Mouse (Mus musculus): ENCODE measurements around the gene Oxnad1.
"Not testable (repeated sequence)": the region's sequence is repeated elsewhere in the genome, so short reads cannot be mapped to it uniquely, and the experiment has no call there.

Gene Oxnad1

DNA sequence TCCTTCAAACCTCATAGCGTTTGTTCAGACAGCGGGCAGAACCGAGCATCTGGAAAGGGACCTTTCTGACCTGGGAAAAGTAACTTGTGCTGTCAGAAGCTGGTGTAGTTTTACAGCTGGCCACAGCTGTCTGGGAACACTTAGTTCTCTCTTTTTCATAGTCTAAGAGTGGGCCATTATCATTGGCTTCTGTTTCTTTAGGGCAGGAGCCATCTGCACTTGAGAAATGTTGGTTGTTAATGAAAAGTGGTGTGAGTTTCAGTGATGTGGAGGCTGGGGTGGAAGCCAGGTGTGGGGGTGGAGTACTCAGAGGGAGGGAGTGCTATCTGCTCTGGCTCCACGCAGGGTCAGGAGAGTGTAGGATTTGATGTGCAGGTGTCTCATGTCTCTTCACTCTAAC lies 6.0 kb downstream of the Oxnad1 start:
- no peak for DNase-seq (ENCODE audit: low spot score in 2 of 2)

DNA sequence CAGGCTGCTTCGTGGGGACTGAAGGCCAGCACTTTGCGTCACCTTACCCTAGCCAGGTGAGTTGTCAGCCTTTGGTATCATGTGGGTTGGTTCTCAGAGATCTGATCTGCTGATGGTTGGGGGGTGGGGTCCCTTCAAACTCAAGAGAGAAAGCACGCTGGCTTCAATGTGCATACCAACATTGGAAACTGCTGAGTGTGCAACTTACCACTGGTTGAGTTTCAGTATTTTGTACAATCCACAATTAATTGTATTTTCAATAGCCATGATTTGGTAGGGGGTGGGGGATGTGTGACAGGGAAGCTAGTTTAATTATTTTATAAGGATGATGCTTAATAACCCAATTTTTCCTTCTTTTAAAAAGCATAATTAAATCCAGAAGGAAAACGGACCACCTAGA lies 6.5 kb downstream of the Oxnad1 start:
- DNase-seq (ENCODE audit: low spot score in 2 of 2): no peak

DNA sequence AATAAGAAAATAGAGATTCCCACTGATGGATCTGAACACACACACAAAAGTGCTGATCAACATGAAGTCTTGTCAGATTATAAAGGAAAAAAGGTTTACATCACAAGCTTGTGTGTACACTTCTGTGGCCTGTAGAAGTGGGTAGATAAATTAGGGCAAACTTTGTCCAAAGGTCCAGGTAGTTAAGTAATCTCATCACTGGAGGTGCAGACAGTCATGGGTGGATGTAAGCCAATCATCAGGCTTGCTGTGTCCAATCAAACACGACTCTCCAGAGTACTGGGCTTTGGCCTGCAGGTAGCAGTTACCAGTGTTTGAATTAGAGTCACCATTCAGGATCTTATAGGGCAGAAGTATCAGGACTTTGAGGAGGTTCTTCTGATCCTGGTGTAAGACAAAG lies 7.8 kb downstream of the Oxnad1 start:
- DNase-seq (ENCODE audit: low spot score in 2 of 2): no peak

DNA sequence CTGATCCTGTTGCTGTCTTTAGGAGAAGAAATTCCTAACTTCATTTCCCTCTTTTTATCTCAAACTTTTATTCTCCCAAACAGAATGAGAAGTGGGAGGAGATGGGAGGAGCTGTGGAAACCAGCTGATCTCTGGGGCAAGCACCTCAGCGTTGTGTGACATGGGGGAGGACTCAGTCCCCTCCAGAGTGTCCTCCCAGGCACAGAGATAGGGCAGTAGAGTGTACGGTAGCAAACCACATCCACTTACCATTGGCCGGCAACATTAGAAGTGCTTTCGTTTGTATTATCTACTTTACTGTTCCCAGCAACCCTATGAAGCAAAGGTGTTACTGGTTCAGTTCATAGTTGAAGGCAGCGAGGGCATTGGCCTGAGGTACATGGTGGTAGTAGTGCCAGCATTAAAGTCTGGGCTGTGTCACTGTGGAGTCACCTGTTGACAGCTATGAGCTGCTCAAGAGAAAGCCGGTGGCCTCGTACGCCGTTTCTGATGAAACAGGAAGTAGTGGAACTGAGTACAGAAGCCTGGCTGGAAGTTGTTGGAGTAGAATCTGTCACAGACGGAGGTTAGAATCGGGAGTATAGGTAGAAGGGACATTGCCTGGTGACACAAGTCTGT lies 8.4 kb downstream of the Oxnad1 start:
- no peak for DNase-seq (ENCODE audit: low spot score in 2 of 2)

DNA sequence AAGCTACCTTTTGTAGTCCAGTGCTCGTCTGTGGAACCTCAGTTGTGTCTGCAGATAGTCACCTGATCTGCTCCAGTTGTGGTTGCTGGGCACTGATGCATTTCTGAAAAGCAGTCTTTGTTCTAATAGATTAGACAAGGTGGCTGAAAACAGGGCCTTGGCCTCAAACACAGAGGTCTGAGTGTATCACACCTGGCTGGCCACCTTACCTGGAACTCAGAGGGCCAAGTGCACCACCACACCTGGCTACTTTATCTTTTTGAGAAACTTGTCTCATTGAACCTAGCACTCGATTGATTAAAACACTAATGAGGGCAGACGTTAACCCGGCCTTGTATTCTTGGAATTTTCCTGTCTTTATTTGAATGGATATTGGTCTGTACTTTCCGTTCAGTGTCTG lies 10.5 kb downstream of the Oxnad1 start:
- no peak for DNase-seq (ENCODE audit: low spot score in 2 of 2)

DNA sequence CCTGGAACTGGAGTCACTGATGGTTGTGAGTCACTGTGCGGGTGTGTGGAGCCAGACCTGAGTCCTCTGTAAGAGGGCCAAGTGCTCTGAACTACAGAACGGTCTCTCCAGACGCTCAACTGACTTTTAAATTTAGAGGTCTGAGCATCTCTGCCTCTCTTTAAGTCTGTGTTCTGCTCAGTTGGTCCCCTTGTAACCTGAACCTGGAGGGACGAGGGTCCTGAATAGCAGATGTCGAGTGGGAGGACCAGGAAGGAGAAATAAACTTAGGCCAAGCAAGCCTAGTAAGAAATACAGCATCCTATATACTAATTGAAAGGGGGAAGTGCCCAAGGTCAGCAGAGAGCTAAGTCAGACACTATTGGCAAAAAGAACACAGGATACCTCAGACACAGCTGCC lies 11.6 kb downstream of the Oxnad1 start:
- no peak for DNase-seq (ENCODE audit: low spot score in 2 of 2)

DNA sequence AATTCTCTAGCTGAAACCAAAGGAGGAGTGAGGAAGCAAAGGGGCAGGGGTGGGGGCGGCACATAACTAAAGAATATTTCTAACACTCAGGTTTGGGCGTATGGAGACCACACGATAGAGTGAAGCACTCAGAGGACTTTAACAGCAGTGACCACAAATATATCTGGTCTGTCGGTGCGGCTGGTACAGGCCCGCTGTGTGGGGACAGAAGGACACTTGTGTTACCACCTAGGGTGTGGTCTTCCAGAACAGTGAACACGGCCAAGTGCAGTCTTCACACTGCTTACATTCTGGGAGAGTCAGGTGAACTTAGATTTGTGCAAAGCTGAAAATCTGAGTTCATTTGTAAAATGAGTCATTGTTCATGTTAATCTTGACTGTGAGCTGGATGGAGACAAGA lies 12.5 kb downstream of the Oxnad1 start:
- no peak for DNase-seq (ENCODE audit: low spot score in 2 of 2)

DNA sequence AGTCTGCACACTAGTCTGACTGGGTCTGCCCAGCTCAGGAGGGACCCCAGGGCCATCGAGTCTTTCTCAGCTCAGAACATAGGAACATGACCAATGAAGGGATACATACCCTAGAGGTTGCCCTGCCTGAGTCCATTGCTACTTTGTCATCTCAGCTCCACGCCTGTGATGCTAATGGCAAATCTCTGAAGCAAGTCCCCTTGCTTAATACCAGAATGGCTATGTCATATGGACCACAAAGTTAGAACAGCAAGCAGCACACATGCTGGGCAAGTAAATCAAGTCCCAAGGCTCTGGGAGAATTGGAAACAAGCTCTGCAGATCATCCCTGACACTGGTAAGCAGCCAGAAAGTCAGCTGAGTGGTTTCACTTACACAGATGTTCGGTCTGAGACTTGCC lies 13.8 kb downstream of the Oxnad1 start:
- no peak for DNase-seq (ENCODE audit: low spot score in 2 of 2)

DNA sequence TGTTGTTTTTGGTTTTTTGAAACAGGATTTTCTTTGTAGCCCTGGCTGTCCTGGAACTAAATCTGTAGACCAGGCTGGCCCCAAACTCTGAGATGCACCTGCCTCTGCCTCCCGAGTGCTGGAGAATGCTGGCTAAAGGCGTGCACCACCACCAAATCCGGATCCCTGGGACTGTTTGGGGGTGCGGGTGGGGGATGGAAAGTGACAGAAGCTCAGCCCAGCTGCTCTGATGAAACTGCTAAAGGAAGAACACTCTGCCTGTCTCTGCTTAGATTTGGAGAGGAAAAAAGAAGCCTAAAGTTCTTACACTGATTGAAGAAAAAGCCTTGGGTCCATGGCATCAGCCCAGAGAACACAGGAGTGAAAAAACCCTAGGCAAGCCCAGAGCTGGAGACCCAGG lies 18.4 kb downstream of the Oxnad1 start:
- DNase-seq (ENCODE audit: low spot score in 2 of 2): no peak

DNA sequence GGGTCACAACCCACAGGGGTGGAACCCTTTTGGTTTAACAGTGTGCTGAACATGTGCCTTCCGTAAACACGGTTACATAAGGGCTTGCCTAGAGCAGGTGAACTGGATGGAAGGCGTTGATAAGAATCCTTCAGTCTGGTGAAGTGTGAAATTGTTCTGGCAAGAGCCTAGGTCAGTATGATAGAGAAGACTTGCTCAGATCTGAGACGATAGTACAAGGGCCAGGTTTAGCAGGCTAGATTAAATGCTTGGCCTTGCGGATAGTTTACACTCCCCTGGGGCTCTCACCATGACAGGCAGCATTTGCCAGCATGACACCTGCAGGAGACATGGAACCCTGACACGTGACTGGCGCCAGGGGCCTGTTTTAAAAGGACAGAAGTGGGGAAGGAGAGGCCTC lies 20.5 kb downstream of the Oxnad1 start:
- DNase-seq (ENCODE audit: low spot score in 2 of 2): no peak

DNA sequence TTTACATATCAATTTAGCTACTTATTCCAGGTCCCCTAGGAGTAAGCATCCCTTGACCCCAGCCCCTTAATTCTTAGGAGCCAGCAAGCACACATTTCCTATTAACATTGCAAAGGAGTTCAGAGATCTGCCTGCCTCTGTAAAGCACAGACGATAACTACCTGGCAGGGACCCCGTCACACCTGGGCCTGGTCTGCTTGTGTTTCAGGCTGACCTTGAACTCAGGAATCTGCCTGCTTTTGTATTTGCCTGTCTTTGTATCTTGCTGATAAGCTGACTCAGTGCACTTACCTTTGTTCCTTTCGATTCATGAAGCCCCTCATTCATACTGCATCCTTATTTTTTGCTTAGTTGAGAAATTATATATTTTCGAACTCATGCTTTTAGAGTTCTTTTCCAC lies 21.7 kb downstream of the Oxnad1 start:
- no peak for DNase-seq (ENCODE audit: low spot score in 2 of 2)

DNA sequence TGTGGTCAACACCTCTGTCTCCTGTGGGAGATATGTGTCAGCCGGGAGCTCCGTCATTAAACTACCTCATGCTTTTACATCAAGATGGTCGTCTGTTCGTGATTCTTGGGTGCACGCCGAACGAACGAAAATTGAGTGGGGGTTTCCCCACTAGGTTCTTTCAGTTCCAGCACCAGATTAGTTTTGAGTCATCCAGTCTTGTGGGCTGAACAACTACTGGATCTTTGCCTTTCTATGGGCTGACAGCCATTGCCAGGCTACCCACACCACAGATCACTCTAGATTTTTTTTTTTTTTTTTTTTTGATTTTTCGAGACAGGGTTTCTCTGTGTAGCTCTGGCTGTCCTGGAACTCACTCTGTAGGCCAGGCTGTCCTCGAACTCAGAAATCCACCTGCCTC lies 26.9 kb downstream of the Oxnad1 start:
- DNase-seq (ENCODE audit: low spot score in 2 of 2): not testable (repeated sequence)

DNA sequence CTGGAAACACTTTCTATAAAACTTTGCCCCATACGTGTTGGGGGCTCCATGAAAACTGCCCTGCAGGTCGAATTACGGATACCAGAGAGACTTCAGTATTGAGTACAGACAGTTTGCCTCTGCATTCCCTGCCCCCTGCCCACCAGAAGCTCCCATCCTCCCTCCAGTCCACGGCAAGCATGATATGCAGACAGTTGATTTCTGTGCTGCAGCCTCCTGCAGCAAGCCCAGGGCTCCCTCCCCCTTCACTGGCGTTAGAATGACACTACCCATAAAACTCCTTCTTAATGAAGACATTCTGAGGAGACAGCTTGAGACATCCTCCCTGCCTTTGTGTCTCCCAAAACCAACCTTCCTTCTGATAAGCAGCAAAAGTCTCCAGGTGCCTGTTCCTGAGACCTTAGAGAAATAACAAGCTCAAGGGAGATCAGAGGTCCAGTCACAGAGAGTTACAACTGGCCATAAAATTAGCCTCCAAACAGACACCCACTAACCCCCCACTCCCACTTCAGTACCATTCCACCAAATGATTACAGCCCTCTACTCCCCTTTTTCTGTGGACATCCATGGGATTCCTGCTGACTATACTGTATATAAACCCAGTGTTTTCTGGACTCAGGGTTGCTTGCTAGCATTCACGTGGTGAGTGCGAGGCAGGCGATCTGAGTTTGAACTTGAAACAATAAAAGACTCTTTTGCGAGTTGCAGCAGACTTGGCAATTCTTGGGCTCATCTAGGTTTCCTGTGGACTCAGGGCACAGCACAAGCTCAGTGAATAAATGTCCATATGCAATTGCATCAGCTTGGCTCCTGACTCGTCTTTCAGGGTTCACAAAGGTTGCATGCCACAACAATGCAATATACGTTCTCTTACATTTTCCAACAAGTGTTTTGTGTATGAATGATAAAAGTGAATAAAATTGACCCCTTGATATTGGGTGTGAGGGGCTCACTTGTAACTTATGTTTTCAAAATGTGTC lies 36.1 kb downstream of the Oxnad1 start:
- DNase-seq (ENCODE audit: low spot score in 2 of 2): no peak

DNA sequence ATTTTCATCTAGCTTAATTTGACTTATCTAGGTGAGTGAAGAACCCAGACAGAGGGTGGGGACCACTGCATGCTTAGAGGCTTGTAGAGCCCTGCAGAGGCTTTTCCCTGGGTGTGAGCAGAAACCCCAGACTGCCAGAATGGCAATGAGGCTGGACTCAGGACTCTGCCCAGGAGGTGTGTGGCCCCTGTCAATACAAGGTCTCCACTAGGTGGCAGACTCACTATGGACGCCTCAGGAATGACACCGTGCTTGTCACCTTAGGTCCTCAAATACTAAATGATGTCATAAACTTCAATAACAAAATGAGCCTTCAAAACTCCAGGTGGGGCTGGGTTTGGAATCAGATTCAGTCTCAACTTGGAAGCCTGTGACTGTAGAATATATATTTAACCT lies 36.7 kb downstream of the Oxnad1 start:
- DNase-seq (ENCODE audit: low spot score in 2 of 2): no peak

DNA sequence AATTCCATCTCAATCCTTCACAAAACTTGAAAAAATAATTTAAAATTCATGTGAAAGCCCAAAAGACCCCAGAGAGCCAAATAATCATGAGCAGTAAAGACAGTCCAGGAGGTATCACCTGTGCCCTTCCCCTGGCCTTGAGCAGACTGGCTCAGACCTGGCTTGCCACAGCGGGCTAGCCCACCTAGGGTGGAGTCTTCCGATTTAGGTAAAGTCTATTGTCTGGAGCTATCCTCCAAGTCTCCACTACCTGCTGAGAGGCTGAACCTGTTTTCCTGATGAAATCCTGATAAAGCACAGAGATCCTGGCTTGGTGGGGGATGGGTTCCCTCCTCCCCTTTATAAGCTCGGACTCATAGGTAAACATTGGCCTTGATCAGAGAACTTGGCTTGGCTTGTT lies 39.1 kb downstream of the Oxnad1 start:
- DNase-seq (ENCODE audit: low spot score in 2 of 2): no peak

DNA sequence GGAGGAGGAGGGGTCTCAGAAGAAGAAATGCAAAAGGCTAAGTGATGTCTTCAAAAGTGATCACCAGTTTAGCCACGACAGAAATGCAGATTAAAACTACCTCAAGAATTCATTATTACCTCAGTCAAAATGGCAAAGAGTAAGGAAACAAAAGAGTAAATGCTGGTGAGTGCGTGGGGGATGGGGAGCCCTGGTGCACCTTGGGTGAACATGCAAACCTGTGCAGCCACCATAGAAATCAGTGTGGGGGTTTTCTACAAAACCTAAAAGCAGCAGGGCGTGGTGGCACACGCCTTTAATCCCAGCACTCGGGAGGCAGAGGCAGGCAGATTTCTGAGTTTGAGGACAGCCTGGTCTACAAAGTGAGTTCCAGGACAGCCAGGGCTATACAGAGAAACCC lies 40.1 kb downstream of the Oxnad1 start:
- not testable (repeated sequence) for DNase-seq (ENCODE audit: low spot score in 2 of 2)

DNA sequence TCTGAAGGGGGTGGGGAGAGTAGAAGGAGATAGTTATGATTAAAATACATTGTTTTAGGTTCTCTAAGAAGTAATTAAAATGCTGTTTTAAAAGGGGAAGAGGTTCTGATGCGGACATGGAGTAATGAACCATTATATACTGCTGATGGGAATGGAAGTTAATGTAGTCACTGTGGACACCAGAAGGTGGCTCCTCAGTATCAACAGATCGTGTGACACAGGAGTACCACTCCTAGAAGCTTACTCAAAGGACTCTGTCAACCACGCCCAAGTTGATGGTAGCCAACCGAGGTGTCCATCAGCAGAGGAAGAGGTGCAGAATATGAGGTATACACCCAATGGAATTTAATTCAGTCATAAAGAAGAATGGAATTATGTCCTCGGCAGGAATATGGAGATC lies 43.2 kb downstream of the Oxnad1 start:
- DNase-seq (ENCODE audit: low spot score in 2 of 2): no peak

DNA sequence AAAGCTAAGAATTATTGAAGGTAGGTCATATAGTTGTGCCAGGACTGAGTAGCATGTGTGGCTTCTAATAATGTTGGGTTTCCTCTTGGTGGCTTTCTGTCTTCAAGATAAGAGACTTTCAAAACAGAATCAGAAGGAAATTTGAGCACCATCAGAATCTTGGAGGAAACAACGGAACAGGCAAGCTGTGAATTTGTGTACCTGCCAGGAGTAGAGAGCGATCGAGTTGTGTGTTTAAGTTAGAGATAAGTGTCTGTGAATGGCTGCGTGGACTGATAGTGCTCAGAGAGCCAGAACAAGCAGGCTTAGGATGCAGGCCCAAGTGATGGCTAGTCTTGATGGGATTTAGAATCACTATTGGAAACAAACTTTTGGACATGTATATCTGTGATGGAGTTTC lies 46.7 kb downstream of the Oxnad1 start:
- DNase-seq (ENCODE audit: low spot score in 2 of 2): no peak

DNA sequence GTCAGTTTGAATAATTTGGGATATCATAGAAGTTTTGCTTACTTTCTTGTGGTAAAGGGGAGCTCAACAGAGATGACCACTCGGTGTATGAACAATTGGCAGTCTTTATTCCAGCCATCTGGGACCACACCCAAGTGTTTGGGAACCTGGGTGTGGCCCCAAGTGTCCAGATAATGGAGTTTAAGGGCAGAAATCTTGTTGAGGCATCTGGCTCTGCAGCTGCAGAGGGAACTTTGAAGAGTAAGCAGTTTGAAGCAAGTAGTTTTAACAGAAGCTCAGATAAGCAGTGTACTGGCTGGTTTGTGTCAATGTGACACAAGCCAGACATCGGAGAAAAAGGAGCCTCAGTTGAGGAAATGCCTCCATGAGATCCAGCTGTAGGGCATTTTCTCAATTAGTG lies 49.1 kb downstream of the Oxnad1 start:
- no peak for DNase-seq (ENCODE audit: low spot score in 2 of 2)

DNA sequence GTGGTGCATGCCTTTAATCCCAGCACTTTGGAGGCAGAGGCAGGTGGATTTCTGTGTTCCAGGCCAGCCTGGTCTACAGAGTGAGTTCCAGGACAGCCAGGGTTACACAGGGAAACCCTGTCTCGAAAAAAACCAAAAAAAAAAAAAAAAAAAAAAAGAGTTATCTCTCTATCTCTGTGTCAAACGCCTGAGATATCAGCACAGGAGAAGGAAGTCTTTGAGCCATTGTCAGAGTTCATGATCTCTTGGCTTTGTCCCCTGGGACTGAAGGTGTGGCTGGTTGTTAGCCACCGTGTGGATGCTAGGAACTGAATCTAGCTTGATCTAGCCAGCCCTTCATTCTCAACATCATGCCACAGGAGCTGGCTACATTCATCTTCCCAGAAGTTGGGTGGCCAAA lies 51.3 kb downstream of the Oxnad1 start:
- DNase-seq (ENCODE audit: low spot score in 2 of 2): not testable (repeated sequence)

DNA sequence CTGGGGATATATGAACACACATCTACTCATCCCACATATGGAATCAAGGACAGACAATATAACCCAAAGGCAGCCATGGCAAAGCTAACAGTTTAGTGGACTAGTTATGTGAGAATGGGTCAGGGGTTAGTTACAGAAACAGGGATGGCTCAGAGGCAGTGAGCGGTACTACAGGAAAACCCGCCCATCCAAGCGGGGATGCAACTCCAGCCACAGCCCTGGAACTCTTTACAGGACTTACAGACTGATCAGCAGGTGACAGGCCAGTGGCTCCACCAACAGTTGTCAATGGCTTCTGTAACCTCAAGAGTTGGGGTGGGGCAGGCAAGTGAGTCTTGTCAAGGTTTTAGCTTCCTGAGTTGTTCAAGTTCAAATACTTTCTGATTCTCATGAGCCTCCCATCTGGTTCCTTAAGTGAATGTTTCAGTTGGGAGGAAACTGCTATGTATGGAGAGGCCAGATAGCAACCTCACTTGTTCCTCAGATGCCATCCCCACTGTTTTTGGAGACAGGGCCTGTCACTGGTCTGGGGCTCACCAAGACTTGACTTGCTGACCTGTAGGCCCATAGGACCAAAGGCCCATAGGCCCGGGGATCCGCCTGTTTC lies 55.3 kb downstream of the Oxnad1 start:
- no peak for DNase-seq (ENCODE audit: low spot score in 2 of 2)

DNA sequence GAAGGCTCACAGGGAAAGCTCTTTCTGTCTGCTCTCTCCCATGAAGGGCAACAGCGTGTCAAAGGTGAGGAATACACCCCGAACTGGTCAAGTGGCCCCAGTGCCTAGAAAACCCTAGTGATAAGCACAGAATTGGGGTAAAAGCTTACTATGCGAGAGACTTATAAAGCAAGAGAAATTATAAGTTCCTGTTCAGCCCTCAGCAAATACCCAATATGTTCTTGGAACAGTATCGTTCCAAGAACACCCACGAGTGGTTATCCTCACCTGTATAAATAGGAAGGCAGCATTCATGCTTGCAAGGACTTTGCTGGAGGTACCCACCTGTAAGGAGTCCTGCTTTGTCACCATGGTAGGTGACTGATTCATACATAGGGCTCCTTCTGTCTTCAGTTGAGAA lies 56.5 kb downstream of the Oxnad1 start, which contains the start of gene Msmb:
Msmb (plus strand) TSS at position 301 of the 400 bp plus-strand sequence.
- DNase-seq (ENCODE audit: low spot score in 2 of 2): no peak

DNA sequence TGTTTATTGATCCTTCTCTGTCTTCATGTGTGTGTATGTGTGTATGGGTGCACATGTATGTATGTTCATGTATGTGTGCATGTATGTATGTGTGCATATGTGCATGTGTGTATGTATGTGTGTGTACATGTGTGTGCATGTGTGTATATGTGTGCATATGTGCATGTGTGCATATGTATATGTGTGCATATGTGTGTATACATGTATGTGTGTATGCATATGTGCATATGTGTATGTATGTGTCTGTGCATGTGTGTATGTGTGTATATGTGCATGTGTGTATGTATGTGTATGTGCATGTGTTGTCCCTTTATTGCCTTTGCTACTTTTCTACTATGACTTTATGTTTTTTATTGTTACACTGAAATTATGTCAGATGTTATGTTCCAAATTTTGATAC lies 59.6 kb downstream of the Oxnad1 start:
- no peak for DNase-seq (ENCODE audit: low spot score in 2 of 2)
